Mouse (Mus musculus): ENCODE results near the gene Zzef1. TPM values are rescaled to one million over a fixed set of nuclear protein-coding genes. Genes with fewer than 3 reads are reported as not detected.

The Zzef1 gene
- total RNA-seq, 1 experiment from 2014 or later, result 90.0 TPM

Other genes with a start within 250 kb of the Zzef1 start
- 0.75 to 3.8 TPM (median 1.3 TPM) in 3 replicates for gene Spns3, start 245.7 kb upstream of the Zzef1 start, total RNA-seq (2017)
- 34.8 to 48.5 TPM (median 44.5 TPM) in 3 replicates for gene Ube2g1, start 188.9 kb upstream of the Zzef1 start, total RNA-seq (2017)
- 44.4 to 81.8 TPM (median 44.6 TPM) in 3 replicates for gene Ankfy1, start 106.2 kb upstream of the Zzef1 start, total RNA-seq (2017)
- 5.4 to 6.6 TPM (median 6.4 TPM) in 3 replicates for gene Cyb5d2, start 84 bp upstream of the Zzef1 start, total RNA-seq (2017)
- gene Atp2a3, start 164.9 kb downstream of the Zzef1 start, total RNA-seq (2017), result 107 to 245 TPM (median 115 TPM) in 3 replicates
- 6.3 to 18.7 TPM (median 15.6 TPM) in 3 replicates for gene P2rx1, start 202.9 kb downstream of the Zzef1 start, total RNA-seq (2017)
- 2.6 to 4.0 TPM (median 3.0 TPM) in 3 replicates for gene Camkk1, start 222.8 kb downstream of the Zzef1 start, total RNA-seq (2017)

All from monocyte, adult 5-6 weeks (primary cell).